ENCODE assay signal across 8 mouse cellular contexts in genomic region chr2:28916513-28916865, GRCm38 (mm10). TPM values are rescaled to one million over a fixed set of nuclear protein-coding genes. Genes with fewer than 3 reads are reported as not detected.
DNase-seq lines count a peak whose midpoint lies in the region; ATAC-seq and TF ChIP-seq lines count a peak whose summit lies in the region.
"Had no signal": no experiment of that assay in that cellular context is flagged by ENCODE, and none has a peak within 500 bp of the region (broad histone marks: within the 10 kb centered on the region; RNA-seq: fewer than 3 reads in every experiment).

Gene Barhl1 (minus strand): TSS chr2:28916668.

- H3K27ac ChIP-seq in liver, embryonic 11.5 days (ENCODE audit: low read depth, low read length), result no peak within 1 kb of the TSS
- peak within 1 kb of the TSS; percentile 77 for H3K27ac ChIP-seq in hindbrain, postnatal 0 days
- H3K27ac ChIP-seq in neural tube, embryonic 15.5 days (replicated peaks), result no peak within 1 kb of the TSS

- 0 out of 2 replicates have a peak, but pooled peaks cover 2% of the 10 kb centered on the region for H3K4me1 ChIP-seq in liver, embryonic 11.5 days (replicated peaks; ENCODE audit: control insufficient read depth, insufficient read depth, low read length)
- H3K4me1 ChIP-seq in hindbrain, postnatal 0 days (ENCODE audit: insufficient read depth, low read length), result no peaks in the 10 kb centered on the region
- H3K4me1 ChIP-seq in neural tube, embryonic 15.5 days, result peaks cover 22% of the 10 kb centered on the region

- H3K4me2 ChIP-seq in liver, embryonic 11.5 days, result peak within 1 kb of the TSS; percentile 36; the same call in 1 of the 2 replicates
- H3K4me2 ChIP-seq in hindbrain, postnatal 0 days (ENCODE audit: low read depth, low read length), result peak within 1 kb of the TSS; percentile 52
- peak within 1 kb of the TSS; percentile 38 for H3K4me2 ChIP-seq in neural tube, embryonic 15.5 days

- no peak for ATAC-seq in liver, embryonic 11.5 days (replicated peaks; ENCODE audit: low FRiP score)
- ATAC-seq in hindbrain, postnatal 0 days, result peak; percentile 30; the same call in 1 of the 2 replicates
- ATAC-seq in neural tube, embryonic 15.5 days (ENCODE audit: low FRiP score), result no peak

- H3K4me3 ChIP-seq in liver, embryonic 11.5 days (ENCODE audit: low read depth, low read length), result peak within 1 kb of the TSS; percentile 14; the same call in 1 of the 2 replicates
- H3K4me3 ChIP-seq in hindbrain, postnatal 0 days (ENCODE audit: low read length), result peak within 1 kb of the TSS; percentile 44
- H3K4me3 ChIP-seq in neural tube, embryonic 15.5 days (replicated peaks), result peak within 1 kb of the TSS; percentile 22

- H3K27me3 ChIP-seq in liver, embryonic 11.5 days (replicated peaks; ENCODE audit: control insufficient read depth, insufficient read depth, low read length), result peaks cover 94% of the 10 kb centered on the region
- H3K27me3 ChIP-seq in hindbrain, postnatal 0 days (ENCODE audit: insufficient read depth, low read length), result peaks cover 47% of the 10 kb centered on the region
- H3K27me3 ChIP-seq in neural tube, embryonic 15.5 days (replicated peaks), result peaks cover 94% of the 10 kb centered on the region

- H3K9me3 ChIP-seq in liver, embryonic 11.5 days (ENCODE audit: control insufficient read depth, low read length), result no peaks in the 10 kb centered on the region
- no peaks in the 10 kb centered on the region for H3K9me3 ChIP-seq in hindbrain, postnatal 0 days (ENCODE audit: low read length)
- no peaks in the 10 kb centered on the region for H3K9me3 ChIP-seq in neural tube, embryonic 15.5 days (replicated peaks)

- DNase-seq in liver, embryonic 11.5 days (ENCODE audit: low spot score), result no peak
- no peak for DNase-seq in liver
- DNase-seq in cerebellum, adult 9-10 months, result peak; percentile 82
- peak; percentile 83 for DNase-seq in hindbrain, postnatal 0 days (ENCODE audit: low spot score)
- no peak for DNase-seq in right cerebral cortex, postnatal 4 days
- no peak for DNase-seq in layer of hippocampus, adult 9-10 months (ENCODE audit: low spot score)

- no peak within 1 kb of the TSS for H3K9ac ChIP-seq in liver, embryonic 11.5 days (ENCODE audit: low read depth, low read length)
- peak within 1 kb of the TSS; percentile 56 for H3K9ac ChIP-seq in hindbrain, postnatal 0 days (replicated peaks; ENCODE audit: low read length)
- H3K9ac ChIP-seq in neural tube, embryonic 15.5 days (replicated peaks), result no peak within 1 kb of the TSS

- no peaks in the 10 kb centered on the region for H3K36me3 ChIP-seq in liver, embryonic 11.5 days (ENCODE audit: control insufficient read depth, insufficient read depth, low read length)
- no peaks in the 10 kb centered on the region for H3K36me3 ChIP-seq in hindbrain, postnatal 0 days (ENCODE audit: insufficient read depth, low read length)
- H3K36me3 ChIP-seq in neural tube, embryonic 15.5 days, result no peaks in the 10 kb centered on the region

- TF ChIP-seq CTCF in hindbrain, postnatal 0 days (IDR thresholded peaks at IDR 0.05; ENCODE audit: low read depth), result no peak

- WGBS in liver, embryonic 11.5 days, result 4% methylated on average over 18 of the region's 18 CpGs
- 2% methylated on average over 18 of the region's 18 CpGs for WGBS in hindbrain, postnatal 0 days
- 0% methylated on average over 18 of the region's 18 CpGs for WGBS in neural tube, embryonic 15.5 days

RNA-seq across cellular contexts. Expression of gene Barhl1, which starts in this region (rescaled TPM):
- polyA plus RNA-seq in liver, embryonic 11.5 days (2014; fragmentation: Nextera tagmentation; extraction: Ambion mirVana), result not detected in 2 replicates
- 43.0 and 50.7 TPM in 2 replicates for total RNA-seq in hindbrain, postnatal 0 days (2014; rRNA removed)
- 51.1 and 52.1 TPM in 2 replicates for polyA plus RNA-seq in hindbrain, postnatal 0 days (2015; fragmentation: Nextera tagmentation; extraction: Ambion mirVana)
- 4.5 and 7.5 TPM in 2 replicates for polyA plus RNA-seq in neural tube, embryonic 15.5 days (2015; fragmentation: Nextera tagmentation; extraction: Ambion mirVana)
- total RNA-seq: heart, postnatal 25 days had no signal

Comparison
In these comparisons a context has a peak if more than half of its experiments do, and no peak if none do; other contexts are left out.
1. DNase-seq: peak in cerebellum, adult 9-10 months (single experiment) and hindbrain, postnatal 0 days (single experiment); none in liver, embryonic 11.5 days (single experiment), liver (single experiment), right cerebral cortex, postnatal 4 days (single experiment) and layer of hippocampus, adult 9-10 months (single experiment).
2. Peak in every context shown above with its lines, with median percentiles within 50 percentile points of each other: H3K4me2 ChIP-seq and H3K4me3 ChIP-seq.